Mouse (Mus musculus) liver, embryonic 16.5 days (tissue): ENCODE results near the gene Treml1. TPM values are rescaled to one million over a fixed set of nuclear protein-coding genes. Genes with fewer than 3 reads are reported as not detected.
A peak's percentile ranks its signal among the peaks of the same experiment; 100 is the strongest.

ENCODE experiments used
- ATAC-seq: fragments of 200-750 bp; cut with Nextera tagmentation; 2 replicates; pipeline ENCODE4 v1.8.0; 2017; ENCODE audit warnings: low read depth, mild to moderate bottlenecking, moderate number of reproducible peaks, moderate library complexity
- H3K27ac ChIP-seq: fragments of 300-500 bp; sonication (generic); 2 replicates; pipeline ENCODE4 v1.5.1; 2014; ENCODE audit warnings: mild to moderate bottlenecking, low read length
- H3K27me3 ChIP-seq: fragments of 300-500 bp; sonication (generic); 2 replicates; pipeline ENCODE4 v1.6.1; 2014; ENCODE audit warnings: low read depth, low read length, mixed read lengths; ENCODE audit not compliant: control insufficient read depth, insufficient read depth
- H3K36me3 ChIP-seq: fragments of 300-500 bp; sonication (generic); 2 replicates; pipeline ENCODE4 v1.6.1; 2014; ENCODE audit warnings: mild to moderate bottlenecking; ENCODE audit not compliant: control insufficient read depth, insufficient read depth
- H3K4me1 ChIP-seq: fragments of 300-500 bp; sonication (generic); 2 replicates; pipeline ENCODE4 v1.6.1; 2014; ENCODE audit warnings: low read depth, low read length, mixed read lengths; ENCODE audit not compliant: control insufficient read depth
- H3K4me2 ChIP-seq: fragments of 300-500 bp; sonication (generic); 2 replicates; pipeline ENCODE4 v1.6.1; 2014; ENCODE audit warnings: low read depth, low read length, mixed read lengths
- H3K4me3 ChIP-seq: fragments of 300-500 bp; sonication (generic); 2 replicates; pipeline ENCODE4 v1.5.1; 2014; ENCODE audit warnings: low read depth, mild to moderate bottlenecking, low read length
- H3K9ac ChIP-seq: fragments of 300-500 bp; sonication (generic); 2 replicates; pipeline ENCODE4 v1.6.1; 2014; ENCODE audit warnings: low read depth, low read length
- H3K9me3 ChIP-seq: fragments of 300-500 bp; sonication (generic); replicated peaks from 2 replicates; pipeline ENCODE4 v1.6.1; 2016; ENCODE audit warnings: low read length; ENCODE audit not compliant: control insufficient read depth
- WGBS: fragments of 180-500 bp; shearing (Covaris S2); extraction: QIAGEN DNeasy Blood & Tissue Kit; methylation state at CpG from one replicate; pipeline ENCODE4 v1.1.7; 2014; ENCODE audit not compliant: insufficient replicate concordance; 5-methylcytosine and 5-hydroxymethylcytosine counted together
- polyA plus RNA-seq: library from polyadenylated mRNA; unstranded; fragments of >200 nt; fragmentation: Nextera tagmentation; extraction: Ambion mirVana; gene quantifications from 2 replicates; pipeline ENCODE4 v1.2.1, GENCODE M21; 2015

Gene Treml1
- polyA plus RNA-seq, 1 experiment from 2014 or later = 15.3 TPM

GRCm38 (mm10) chr17:48389442-48389841, 29.7 kb downstream of the Treml1 start:
- no peak overlapping the region for H3K4me2 ChIP-seq
- WGBS = 55% methylated on average over 5 of the region's 5 CpGs
- H3K9ac ChIP-seq = no peak overlapping the region
- no peak overlapping the region for H3K27ac ChIP-seq
- no peak for ATAC-seq
- H3K27me3 ChIP-seq = no peaks in the 10 kb centered on the region
- H3K4me3 ChIP-seq = no peak overlapping the region
- no peaks in the 10 kb centered on the region; the same call in 1 of the 2 replicates for H3K4me1 ChIP-seq
- H3K9me3 ChIP-seq = no peaks in the 10 kb centered on the region
- peaks cover 80% of the 10 kb centered on the region for H3K36me3 ChIP-seq

GRCm38 (mm10) chr17:48391446-48391845, 31.7 kb downstream of the Treml1 start:
- 92% methylated on average over 5 of the region's 5 CpGs for WGBS
- H3K9me3 ChIP-seq = no peaks in the 10 kb centered on the region
- H3K4me1 ChIP-seq = no peaks in the 10 kb centered on the region
- H3K36me3 ChIP-seq = peaks cover 89% of the 10 kb centered on the region
- no peak for ATAC-seq
- no peak overlapping the region for H3K4me3 ChIP-seq
- H3K4me2 ChIP-seq = no peak overlapping the region
- H3K9ac ChIP-seq = no peak overlapping the region
- H3K27ac ChIP-seq = no peak overlapping the region
- H3K27me3 ChIP-seq = no peaks in the 10 kb centered on the region

GRCm38 (mm10) chr17:48392616-48393015, 32.9 kb downstream of the Treml1 start:
- no peaks in the 10 kb centered on the region for H3K4me1 ChIP-seq
- 86% methylated on average over 3 of the region's 3 CpGs for WGBS
- no peak overlapping the region for H3K27ac ChIP-seq
- peaks cover 83% of the 10 kb centered on the region for H3K36me3 ChIP-seq
- H3K4me2 ChIP-seq = no peak overlapping the region
- H3K9me3 ChIP-seq = no peaks in the 10 kb centered on the region
- no peak for ATAC-seq
- H3K27me3 ChIP-seq = no peaks in the 10 kb centered on the region
- no peak overlapping the region for H3K4me3 ChIP-seq
- no peak overlapping the region for H3K9ac ChIP-seq

- Histone ChIP-seq H3K27me3 (no peaks in the 10 kb centered on the region), H3K27ac (no peak overlapping the region), H3K36me3 (peaks cover 26% of the 10 kb centered on the region), H3K4me2 (no peak overlapping the region), H3K9ac (no peak overlapping the region), H3K4me3 (no peak overlapping the region), H3K9me3 (no peaks in the 10 kb centered on the region), H3K4me1 (peaks cover 22% of the 10 kb centered on the region)
- ATAC-seq = no peak
- WGBS = 78% methylated on average over 4 of the region's 4 CpGs
These were observed 42.0 kb downstream of the Treml1 start for GRCm38 (mm10) chr17:48401710-48402109.

GRCm38 (mm10) chr17:48402751-48403150, 43.0 kb downstream of the Treml1 start:
- Histone ChIP-seq H3K4me2 (no peak overlapping the region), H3K9ac (no peak overlapping the region), H3K4me1 (peaks cover 32% of the 10 kb centered on the region), H3K27me3 (no peaks in the 10 kb centered on the region), H3K9me3 (no peaks in the 10 kb centered on the region), H3K36me3 (peaks cover 25% of the 10 kb centered on the region), H3K27ac (no peak overlapping the region), H3K4me3 (no peak overlapping the region)
- WGBS = 83% methylated on average over 3 of the region's 3 CpGs
- no peak for ATAC-seq

GRCm38 (mm10) chr17:48403848-48404247, 44.1 kb downstream of the Treml1 start:
- Histone ChIP-seq H3K9me3 (no peaks in the 10 kb centered on the region), H3K27ac (peak overlapping the region; percentile 45), H3K36me3 (peaks cover 18% of the 10 kb centered on the region), H3K9ac (peak overlapping the region; percentile 18; the same call in 1 of the 2 replicates), H3K4me1 (peaks cover 37% of the 10 kb centered on the region), H3K27me3 (no peaks in the 10 kb centered on the region), H3K4me2 (no peak overlapping the region), H3K4me3 (no peak overlapping the region)
- WGBS = 63% methylated on average over 2 of the region's 2 CpGs
- no peak for ATAC-seq

GRCm38 (mm10) chr17:48404706-48405105, 45.0 kb downstream of the Treml1 start:
- H3K4me3 ChIP-seq = no peak overlapping the region
- no peaks in the 10 kb centered on the region for H3K27me3 ChIP-seq
- H3K9me3 ChIP-seq = no peaks in the 10 kb centered on the region
- no peak overlapping the region for H3K9ac ChIP-seq
- H3K27ac ChIP-seq = peak overlapping the region; percentile 45
- peaks cover 9% of the 10 kb centered on the region for H3K36me3 ChIP-seq
- peak overlapping the region; percentile 32; the same call in 1 of the 2 replicates for H3K4me2 ChIP-seq
- WGBS = 29% methylated on average over 1 of the region's 1 CpGs
- peaks cover 37% of the 10 kb centered on the region for H3K4me1 ChIP-seq
- ATAC-seq = no peak

GRCm38 (mm10) chr17:48407154-48407553, 47.4 kb downstream of the Treml1 start:
- no peaks in the 10 kb centered on the region for H3K9me3 ChIP-seq
- H3K36me3 ChIP-seq = peaks cover 5% of the 10 kb centered on the region; the same call in 1 of the 2 replicates
- H3K9ac ChIP-seq = peak overlapping the region; percentile 99; the same call in 1 of the 2 replicates
- peak overlapping the region; percentile 97 for H3K4me3 ChIP-seq
- no peaks in the 10 kb centered on the region for H3K27me3 ChIP-seq
- H3K27ac ChIP-seq = peak overlapping the region; percentile 100
- no peak for ATAC-seq
- peaks cover 49% of the 10 kb centered on the region for H3K4me1 ChIP-seq
- WGBS = 26% methylated on average over 4 of the region's 4 CpGs
- H3K4me2 ChIP-seq = peak overlapping the region; percentile 71

- Histone ChIP-seq H3K4me2 (peak overlapping the region; percentile 71), H3K9me3 (no peaks in the 10 kb centered on the region)
These were observed 48.3 kb downstream of the Treml1 start for GRCm38 (mm10) chr17:48407910-48408525.

More at GRCm38 (mm10) chr17:48407910-48408525, 48.3 kb downstream of the Treml1 start:
- Histone ChIP-seq H3K27me3 (no peaks in the 10 kb centered on the region), H3K4me1 (peaks cover 50% of the 10 kb centered on the region), H3K4me3 (peak overlapping the region; percentile 97), H3K9ac (peak overlapping the region; percentile 99), H3K27ac (peak overlapping the region; percentile 100), H3K36me3 (peaks cover 12% of the 10 kb centered on the region)
- ATAC-seq = no peak
- WGBS = 3% methylated on average over 8 of the region's 8 CpGs
